Mouse (Mus musculus) duodenum, adult 2 months (tissue): ENCODE measurements around the gene Ifi202b. TPM values are rescaled to one million over a fixed set of nuclear protein-coding genes. Genes with fewer than 3 reads are reported as not detected.

Experiments used
- polyA plus RNA-seq: library from polyadenylated mRNA; depleted of rRNA; stranded (reverse); fragments of >200 nt; gene quantifications from 2 replicates; pipeline ENCODE4 v1.2.3, GENCODE M21; 2012; ENCODE audit warnings: low replicate concordance; rRNA removed

Gene Ifi202b
- polyA plus RNA-seq, result not detected in 2 replicates

DNA sequence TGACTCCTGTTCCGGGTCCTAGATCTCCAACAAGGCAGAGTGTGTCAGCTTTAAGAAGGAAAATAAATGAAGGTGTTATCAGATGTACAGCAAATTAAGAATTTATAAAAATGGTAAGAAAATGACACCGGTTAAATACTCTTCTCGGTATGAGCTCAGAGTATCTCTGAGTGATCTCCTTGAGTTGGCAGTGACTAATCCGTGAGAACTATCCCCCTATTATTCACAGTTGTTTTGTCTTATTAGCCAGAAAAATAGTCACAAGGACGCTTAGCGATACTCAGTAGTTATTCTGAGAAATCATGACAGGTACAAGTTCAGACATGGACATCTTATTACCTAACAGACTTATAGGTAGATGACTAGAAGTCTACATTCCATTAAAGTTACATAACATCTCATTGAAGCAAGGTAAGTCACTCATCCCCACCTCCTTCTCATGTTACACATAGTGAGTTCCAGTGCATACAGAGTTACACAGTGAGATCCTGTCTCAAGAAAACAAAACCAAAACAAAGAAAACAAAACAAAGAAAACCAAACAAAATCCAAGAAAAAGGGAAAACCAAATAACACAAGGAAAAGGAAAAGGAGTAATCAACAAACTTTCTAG, at the start of gene Ifi202b:
Ifi202b (minus strand) TSS at position 51 of the 612 bp plus-strand sequence.

GRCm38 (mm10) chr1:174031698-174032097, 49.2 kb upstream of the Ifi202b start, which contains the start of gene Ifi205:
Gene Ifi205 (minus strand): TSS chr1:174031810.

GRCm38 (mm10) chr1:173941924-173942779, 40.4 kb downstream of the Ifi202b start, which contains the start of the genes Mndal and Ifi203:
Gene Mndal (minus strand): TSS chr1:173942491.
Gene Ifi203 (minus strand): TSS chr1:173942672.

Other genes with a start within 250 kb of the Ifi202b start
- gene Ifi207, start 241.0 kb downstream of the Ifi202b start, polyA plus RNA-seq, result 0.41 and 0.53 TPM in 2 replicates
- gene Ifi204, start 215.8 kb downstream of the Ifi202b start, polyA plus RNA-seq, result 0.05 TPM in 1 of 2 replicates, not detected in the other
- gene Ifi211, start 69.7 kb downstream of the Ifi202b start, polyA plus RNA-seq, result not detected in 2 replicates
- 0.24 and 0.25 TPM in 2 replicates for gene Mndal, start 40.3 kb downstream of the Ifi202b start, polyA plus RNA-seq
- 0.63 and 0.75 TPM in 2 replicates for gene Ifi203, start 40.1 kb downstream of the Ifi202b start, polyA plus RNA-seq
- 0.07 and 0.09 TPM in 2 replicates for gene Ifi205, start 49.1 kb upstream of the Ifi202b start, polyA plus RNA-seq
- gene Olfr433, start 58.0 kb upstream of the Ifi202b start, polyA plus RNA-seq, result 0.04 TPM in 1 of 2 replicates, not detected in the other
- gene Olfr432, start 66.5 kb upstream of the Ifi202b start, polyA plus RNA-seq, result not detected in 2 replicates
- gene Olfr430, start 83.9 kb upstream of the Ifi202b start, polyA plus RNA-seq, result not detected in 2 replicates
- gene Olfr429, start 101.6 kb upstream of the Ifi202b start, polyA plus RNA-seq, result not detected in 2 replicates
- gene Olfr427, start 114.1 kb upstream of the Ifi202b start, polyA plus RNA-seq, result not detected in 2 replicates
- gene Olfr231, start 138.4 kb upstream of the Ifi202b start, polyA plus RNA-seq, result not detected in 2 replicates
- gene Olfr424, start 148.8 kb upstream of the Ifi202b start, polyA plus RNA-seq, result not detected in 2 replicates
- not detected in 2 replicates for gene Olfr420, start 172.9 kb upstream of the Ifi202b start, polyA plus RNA-seq
- not detected in 2 replicates for gene Spta1, start 190.0 kb upstream of the Ifi202b start, polyA plus RNA-seq